Mouse (Mus musculus): ENCODE measurements around the gene Slc35e3. TPM values are rescaled to one million over a fixed set of nuclear protein-coding genes. Genes with fewer than 3 reads are reported as not detected.
A peak's percentile ranks its signal among the peaks of the same experiment; 100 is the strongest.
"Not testable (repeated sequence)": the region's sequence is repeated elsewhere in the genome, so short reads cannot be mapped to it uniquely, and the experiment has no call there.

Slc35e3 gene
- polyA plus RNA-seq, 1 experiment from 2014 or later: 11.7 TPM

- no peak overlapping the region for H3K27ac ChIP-seq
- H3K4me2 ChIP-seq (replicated peaks): no peak overlapping the region
- no peaks in the 10 kb centered on the region for H3K4me1 ChIP-seq (replicated peaks)
- no peak overlapping the region for H3K9ac ChIP-seq
- H3K36me3 ChIP-seq: peaks cover 7% of the 10 kb centered on the region; the same call in 1 of the 2 replicates
- no peak for ATAC-seq
- H3K4me3 ChIP-seq (replicated peaks): no peak overlapping the region
- H3K27me3 ChIP-seq (replicated peaks): no peaks in the 10 kb centered on the region
- WGBS: 94% methylated on average over 6 of the region's 6 CpGs
- no peaks in the 10 kb centered on the region for H3K9me3 ChIP-seq
These were observed 6.6 kb downstream of the Slc35e3 start for GRCm38 (mm10) chr10:117739648-117739948.

- H3K9me3 ChIP-seq: no peaks in the 10 kb centered on the region
- no peak for ATAC-seq
- H3K9ac ChIP-seq: no peak overlapping the region
- H3K27ac ChIP-seq: no peak overlapping the region
- H3K27me3 ChIP-seq (replicated peaks): no peaks in the 10 kb centered on the region
- WGBS: 94% methylated on average over 15 of the region's 15 CpGs
- no peak overlapping the region for H3K4me2 ChIP-seq (replicated peaks)
- H3K4me1 ChIP-seq (replicated peaks): no peaks in the 10 kb centered on the region
- H3K36me3 ChIP-seq: peaks cover 7% of the 10 kb centered on the region; the same call in 1 of the 2 replicates
- H3K4me3 ChIP-seq (replicated peaks): no peak overlapping the region
These were observed 7.1 kb downstream of the Slc35e3 start for GRCm38 (mm10) chr10:117738928-117739647.

DNA sequence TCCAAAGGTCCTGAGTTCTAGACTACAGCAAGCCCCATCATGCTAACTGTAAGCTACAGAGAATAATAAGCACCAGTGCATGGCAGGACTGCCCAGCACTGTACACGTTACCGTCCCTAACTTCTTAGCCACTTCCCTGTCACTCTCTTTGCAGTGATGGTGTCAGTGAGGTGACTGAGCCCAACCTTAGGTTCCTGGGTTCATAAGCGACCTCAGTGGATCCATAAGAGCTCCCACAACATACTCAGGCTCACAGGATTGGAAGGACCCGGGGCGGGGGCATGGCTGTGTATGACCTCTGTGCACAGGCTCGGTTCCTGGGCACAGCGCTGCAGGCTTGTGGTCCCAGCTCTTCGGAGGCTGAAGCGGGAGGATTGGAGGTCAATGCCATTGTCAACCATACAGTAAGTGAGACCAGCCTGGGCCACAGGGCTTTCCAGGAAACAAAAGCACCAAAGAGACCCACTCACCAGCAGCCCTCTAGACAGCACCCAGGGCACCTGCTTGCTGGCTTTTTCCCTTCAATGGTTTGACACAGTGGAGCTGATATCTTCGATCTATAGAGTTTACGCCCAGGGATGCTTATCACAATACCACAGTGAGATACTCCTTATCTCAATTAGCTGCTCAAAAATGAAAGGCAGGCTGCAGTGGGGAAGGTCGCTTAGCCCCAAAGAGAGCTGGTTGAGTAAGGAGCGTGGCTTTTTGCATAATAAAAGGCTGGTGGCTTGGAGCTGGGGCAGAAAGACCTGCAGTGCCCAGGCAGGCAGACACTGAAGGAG lies 7.8 kb downstream of the Slc35e3 start:
- Histone ChIP-seq H3K27me3 (replicated peaks) (no peaks in the 10 kb centered on the region), H3K9ac (no peak overlapping the region), H3K4me3 (replicated peaks) (no peak overlapping the region), H3K9me3 (no peaks in the 10 kb centered on the region), H3K27ac (no peak overlapping the region), H3K4me1 (replicated peaks) (no peaks in the 10 kb centered on the region), H3K4me2 (replicated peaks) (no peak overlapping the region), H3K36me3 (peaks cover 7% of the 10 kb centered on the region; the same call in 1 of the 2 replicates)
- no peak for ATAC-seq
- 87% methylated on average over 13 of the region's 13 CpGs for WGBS

- H3K4me3 ChIP-seq (replicated peaks); H3K36me3 ChIP-seq; H3K9me3 ChIP-seq; ATAC-seq; H3K4me1 ChIP-seq (replicated peaks); H3K4me2 ChIP-seq (replicated peaks); H3K27me3 ChIP-seq (replicated peaks); H3K9ac ChIP-seq; H3K27ac ChIP-seq: not testable (repeated sequence)
- 89% methylated on average over 8 of the region's 8 CpGs for WGBS
These were observed 8.7 kb downstream of the Slc35e3 start for GRCm38 (mm10) chr10:117737498-117737897.

GRCm38 (mm10) chr10:117737075-117737474 lies 9.1 kb downstream of the Slc35e3 start:
- Histone ChIP-seq H3K4me3 (replicated peaks) (no peak overlapping the region), H3K27ac (no peak overlapping the region), H3K9ac (no peak overlapping the region), H3K4me2 (replicated peaks) (no peak overlapping the region), H3K9me3 (no peaks in the 10 kb centered on the region), H3K4me1 (replicated peaks) (no peaks in the 10 kb centered on the region), H3K27me3 (replicated peaks) (no peaks in the 10 kb centered on the region), H3K36me3 (peaks cover 7% of the 10 kb centered on the region; the same call in 1 of the 2 replicates)
- ATAC-seq: peak; percentile 78
- 71% methylated on average over 4 of the region's 4 CpGs for WGBS

DNA sequence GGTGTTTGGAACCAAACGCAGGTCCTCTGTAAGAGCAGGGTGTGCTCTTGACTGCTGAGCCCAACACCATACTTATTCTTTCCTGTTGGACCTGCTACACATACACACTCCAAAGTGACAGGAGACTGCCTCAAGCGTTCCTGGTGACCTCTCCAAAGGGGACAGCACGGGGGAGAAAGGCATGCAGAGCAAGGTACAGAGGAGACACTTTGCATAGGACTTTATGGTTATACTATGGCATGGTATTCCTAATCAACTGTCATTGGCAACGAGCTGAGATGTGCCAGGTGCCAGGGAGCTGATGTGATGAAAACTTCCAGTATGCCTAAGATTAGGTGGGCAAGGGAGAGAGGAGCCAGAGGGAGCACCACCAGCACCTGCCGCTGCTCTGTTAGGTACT lies 9.6 kb downstream of the Slc35e3 start:
- H3K9me3 ChIP-seq: no peaks in the 10 kb centered on the region
- ATAC-seq: no peak
- H3K27ac ChIP-seq: no peak overlapping the region
- no peak overlapping the region for H3K4me2 ChIP-seq (replicated peaks)
- 92% methylated on average over 5 of the region's 5 CpGs for WGBS
- H3K36me3 ChIP-seq: peaks cover 7% of the 10 kb centered on the region; the same call in 1 of the 2 replicates
- H3K4me1 ChIP-seq (replicated peaks): no peaks in the 10 kb centered on the region
- no peak overlapping the region for H3K4me3 ChIP-seq (replicated peaks)
- no peak overlapping the region for H3K9ac ChIP-seq
- H3K27me3 ChIP-seq (replicated peaks): no peaks in the 10 kb centered on the region

GRCm38 (mm10) chr10:117735396-117735795 lies 10.8 kb downstream of the Slc35e3 start:
- 91% methylated on average over 12 of the region's 12 CpGs for WGBS
- not testable (repeated sequence) for H3K4me2 ChIP-seq (replicated peaks); H3K4me3 ChIP-seq (replicated peaks); ATAC-seq; H3K36me3 ChIP-seq; H3K9me3 ChIP-seq; H3K27ac ChIP-seq; H3K9ac ChIP-seq; H3K4me1 ChIP-seq (replicated peaks); H3K27me3 ChIP-seq (replicated peaks)

GRCm38 (mm10) chr10:117734104-117734852 lies 11.9 kb downstream of the Slc35e3 start:
- not testable (repeated sequence) for H3K9ac ChIP-seq; H3K4me3 ChIP-seq (replicated peaks); ATAC-seq; H3K27me3 ChIP-seq (replicated peaks); H3K9me3 ChIP-seq; H3K27ac ChIP-seq; H3K36me3 ChIP-seq; H3K4me2 ChIP-seq (replicated peaks); H3K4me1 ChIP-seq (replicated peaks)
- 65% methylated on average over 10 of the region's 10 CpGs for WGBS

DNA sequence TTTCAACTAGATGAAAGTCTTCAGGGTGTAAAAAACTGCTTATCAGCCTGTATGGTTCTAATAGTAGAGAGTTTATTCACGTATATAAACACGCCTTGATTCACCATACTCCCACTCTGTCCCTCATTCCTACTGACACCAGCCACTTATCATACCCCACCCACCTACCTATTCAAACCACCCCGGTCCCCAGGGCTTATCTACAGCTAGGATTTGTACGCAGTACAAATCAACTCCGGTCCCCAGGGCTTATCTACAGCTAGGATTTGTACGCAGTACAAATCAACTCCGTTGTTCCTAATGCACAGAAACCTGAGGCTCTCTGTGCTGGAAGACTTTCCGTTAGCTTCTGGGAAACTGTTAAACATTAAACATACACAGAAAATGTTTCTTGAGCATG lies 12.5 kb downstream of the Slc35e3 start:
- ATAC-seq: peak; percentile 65
- H3K4me1 ChIP-seq (replicated peaks); H3K9me3 ChIP-seq; H3K9ac ChIP-seq; H3K27ac ChIP-seq; H3K27me3 ChIP-seq (replicated peaks); H3K4me3 ChIP-seq (replicated peaks); H3K4me2 ChIP-seq (replicated peaks); H3K36me3 ChIP-seq: not testable (repeated sequence)
- 57% methylated on average over 8 of the region's 8 CpGs for WGBS

DNA sequence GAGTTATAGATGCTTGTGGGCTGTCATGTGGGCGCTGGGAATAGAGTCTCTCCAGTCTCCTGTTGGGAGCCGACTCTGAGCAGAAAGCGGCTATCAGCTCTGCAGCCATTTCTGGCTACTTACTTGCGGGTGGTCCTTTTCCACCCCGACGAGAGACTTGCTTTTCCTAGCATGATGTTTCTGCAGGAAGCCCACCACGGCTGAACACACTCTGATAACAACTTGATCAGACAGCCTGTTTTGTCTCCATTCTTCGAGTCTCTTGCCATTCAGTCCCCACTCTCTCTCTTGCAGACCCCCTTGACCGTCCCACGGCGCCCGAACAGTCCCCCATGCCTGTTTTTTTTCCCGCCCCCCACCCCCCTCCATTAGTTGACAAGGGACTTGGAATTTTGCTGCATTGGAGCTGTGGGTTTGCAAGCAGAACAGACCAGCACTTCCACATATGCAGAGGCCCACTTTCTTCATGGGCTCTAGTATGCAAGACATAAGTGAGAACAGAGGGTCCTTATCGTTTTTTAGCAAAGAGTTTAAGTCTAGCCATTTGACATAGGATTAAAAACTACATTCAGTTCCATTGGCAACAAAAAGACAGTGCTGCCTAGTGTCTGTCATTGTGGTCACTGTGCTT lies 13.1 kb downstream of the Slc35e3 start:
- 78% methylated on average over 14 of the region's 14 CpGs for WGBS
- Histone ChIP-seq H3K4me3 (replicated peaks) (no peak overlapping the region), H3K9me3 (no peaks in the 10 kb centered on the region), H3K36me3 (peaks cover 3% of the 10 kb centered on the region; the same call in 1 of the 2 replicates), H3K27me3 (replicated peaks) (no peaks in the 10 kb centered on the region), H3K4me2 (replicated peaks) (no peak overlapping the region), H3K27ac (no peak overlapping the region), H3K4me1 (replicated peaks) (no peaks in the 10 kb centered on the region), H3K9ac (no peak overlapping the region)
- no peak for ATAC-seq

GRCm38 (mm10) chr10:117732184-117732583 lies 14.0 kb downstream of the Slc35e3 start:
- Histone ChIP-seq H3K27me3 (replicated peaks) (no peaks in the 10 kb centered on the region), H3K4me3 (replicated peaks) (no peak overlapping the region), H3K4me1 (replicated peaks) (no peaks in the 10 kb centered on the region), H3K27ac (no peak overlapping the region), H3K9ac (no peak overlapping the region), H3K9me3 (no peaks in the 10 kb centered on the region), H3K4me2 (replicated peaks) (no peak overlapping the region), H3K36me3 (0 out of 2 replicates have a peak, but pooled peaks cover 2% of the 10 kb centered on the region)
- no peak for ATAC-seq
- WGBS: 79% methylated on average over 5 of the region's 5 CpGs
